Comparison of ENCODE assay signal across 8 mouse cellular contexts in genomic region chr3:51888295-51888661, GRCm38 (mm10).
DNase-seq lines count a peak whose midpoint lies in the region; ATAC-seq and TF ChIP-seq lines count a peak whose summit lies in the region.

No protein-coding gene starts in this region.

- H3K4me1 ChIP-seq in hindbrain, embryonic 10.5 days (replicated peaks) = peaks cover 34% of the 10 kb centered on the region
- peaks cover 15% of the 10 kb centered on the region for H3K4me1 ChIP-seq in liver, postnatal 0 days (ENCODE audit: insufficient read depth)

- no peak for TF ChIP-seq EP300 in liver, postnatal 0 days (IDR thresholded peaks at IDR 0.05; ENCODE audit: low read depth)

- H3K4me3 ChIP-seq in hindbrain, embryonic 10.5 days = peak overlapping the region; percentile 37
- H3K4me3 ChIP-seq in liver, postnatal 0 days (ENCODE audit: low read depth, low read length) = no peak overlapping the region

- peak; percentile 60 for DNase-seq in cerebellum, adult 9-11 months
- no peak for DNase-seq in cerebellum, adult 9-10 months
- peak; percentile 7 for DNase-seq in ES-CJ7 (ENCODE audit: low read depth, low spot score)
- no peak for DNase-seq in hindbrain, embryonic 10.5 days (ENCODE audit: low spot score)
- peak; percentile 52 for DNase-seq in liver, postnatal 0 days
- DNase-seq in urinary bladder, postnatal 36 days (ENCODE audit: low spot score in 2 of 2) = no peak
- no peak for DNase-seq in layer of hippocampus, adult 18-20 months (ENCODE audit: low spot score in 2 of 2)

- H3K36me3 ChIP-seq in hindbrain, embryonic 10.5 days = no peaks in the 10 kb centered on the region
- H3K36me3 ChIP-seq in liver, postnatal 0 days (replicated peaks; ENCODE audit: insufficient read depth, low read length) = no peaks in the 10 kb centered on the region

- WGBS in hindbrain, embryonic 10.5 days = 5% methylated on average over 8 of the region's 8 CpGs
- WGBS in liver, postnatal 0 days (ENCODE audit: insufficient replicate concordance) = 12% methylated on average over 7 of the region's 8 CpGs

- no peak overlapping the region for H3K9ac ChIP-seq in liver, postnatal 0 days (replicated peaks)

- H3K4me2 ChIP-seq in liver, postnatal 0 days (ENCODE audit: low read depth, low read length) = peak overlapping the region; percentile 55

- ATAC-seq in liver, postnatal 0 days = peak; percentile 52; the same call in 1 of the 2 replicates
- no peak for ATAC-seq in erythroid progenitor cell, adult 5-6 weeks (replicated peaks; ENCODE audit: low FRiP score, poor library complexity, severe bottlenecking)

- H3K27ac ChIP-seq in hindbrain, embryonic 10.5 days = peak overlapping the region; percentile 81
- H3K27ac ChIP-seq in liver, postnatal 0 days (ENCODE audit: low read depth) = no peak overlapping the region

- H3K27me3 ChIP-seq in hindbrain, embryonic 10.5 days (ENCODE audit: insufficient read depth, poor library complexity, severe bottlenecking) = 0 out of 2 replicates have a peak, but pooled peaks cover 8% of the 10 kb centered on the region
- no peaks in the 10 kb centered on the region for H3K27me3 ChIP-seq in liver, postnatal 0 days (ENCODE audit: insufficient read depth, low read length)

- TF ChIP-seq CTCF in liver, postnatal 0 days (IDR thresholded peaks at IDR 0.05; ENCODE audit: low read depth) = no peak

- H3K9me3 ChIP-seq in hindbrain, embryonic 10.5 days = no peaks in the 10 kb centered on the region
- no peaks in the 10 kb centered on the region for H3K9me3 ChIP-seq in liver, postnatal 0 days (ENCODE audit: low read length)

Comparison
In these comparisons a context has a peak if more than half of its experiments do, and no peak if none do; other contexts are left out.
1. DNase-seq: peak in cerebellum, adult 9-11 months (single experiment), ES-CJ7 (single experiment) and liver, postnatal 0 days (single experiment); none in cerebellum, adult 9-10 months (single experiment), hindbrain, embryonic 10.5 days (single experiment), urinary bladder, postnatal 36 days (0 of 2) and layer of hippocampus, adult 18-20 months (0 of 2).